Mouse (Mus musculus): ENCODE results near the gene Depp1.

Depp1 gene

DNA sequence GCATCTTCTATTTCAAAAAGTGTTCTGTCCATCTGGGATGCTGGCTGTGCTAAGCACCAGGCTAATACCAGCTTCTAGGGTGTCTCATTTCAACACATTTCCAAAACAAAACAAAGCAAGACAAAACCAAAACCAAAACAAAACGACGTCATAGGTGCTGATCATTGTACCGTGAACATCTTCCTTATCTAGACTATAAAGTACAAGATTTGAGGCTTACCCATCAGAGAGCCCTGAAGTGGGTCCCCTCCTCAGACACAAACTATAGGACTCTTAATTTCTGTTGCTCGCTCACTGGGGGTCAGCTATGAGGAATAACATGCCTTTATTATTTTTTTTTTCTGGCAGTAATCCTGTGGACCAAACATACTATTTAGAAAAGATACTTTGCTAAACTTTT is 43.2 kb downstream of the Depp1 start:
- no peak for DNase-seq

DNA sequence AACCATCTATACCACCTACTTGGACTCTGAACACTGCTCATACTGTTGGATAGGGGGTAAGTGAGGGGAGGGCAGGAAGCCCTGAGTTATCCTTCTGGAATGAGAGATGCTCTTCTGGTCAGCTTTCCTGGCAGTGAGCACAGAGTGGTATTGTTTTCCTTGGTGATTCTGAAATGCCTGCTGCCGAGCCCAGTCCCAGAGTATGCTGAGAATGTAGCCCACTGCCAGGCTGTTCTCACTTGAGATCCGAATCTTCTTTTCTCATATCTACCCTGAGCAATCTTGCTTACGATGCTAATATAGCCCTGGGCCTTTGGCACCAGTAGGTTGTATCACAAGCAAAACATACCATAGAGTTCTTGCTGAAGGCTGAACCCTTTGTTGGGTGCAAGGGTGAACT is 43.9 kb downstream of the Depp1 start:
- no peak for DNase-seq

DNA sequence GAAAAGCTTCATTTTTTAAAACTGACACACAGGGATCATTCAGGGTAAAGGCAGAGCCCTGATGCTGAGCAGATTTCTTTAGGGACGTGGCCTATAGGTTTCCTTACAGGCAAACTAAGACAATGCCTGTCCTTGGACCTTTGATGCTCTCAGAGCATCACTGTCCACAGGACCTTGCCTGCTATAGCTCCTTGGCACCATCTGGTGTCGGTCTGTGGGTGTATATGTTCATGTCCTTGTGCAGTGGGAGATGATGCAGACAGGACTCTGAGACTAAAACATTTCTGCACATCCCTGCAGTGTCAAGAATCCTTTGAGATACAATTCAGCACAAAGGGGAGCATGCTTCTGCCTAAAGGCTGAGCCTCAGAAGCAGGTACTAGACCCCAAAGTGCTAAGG is 47.0 kb downstream of the Depp1 start:
- DNase-seq: no peak

DNA sequence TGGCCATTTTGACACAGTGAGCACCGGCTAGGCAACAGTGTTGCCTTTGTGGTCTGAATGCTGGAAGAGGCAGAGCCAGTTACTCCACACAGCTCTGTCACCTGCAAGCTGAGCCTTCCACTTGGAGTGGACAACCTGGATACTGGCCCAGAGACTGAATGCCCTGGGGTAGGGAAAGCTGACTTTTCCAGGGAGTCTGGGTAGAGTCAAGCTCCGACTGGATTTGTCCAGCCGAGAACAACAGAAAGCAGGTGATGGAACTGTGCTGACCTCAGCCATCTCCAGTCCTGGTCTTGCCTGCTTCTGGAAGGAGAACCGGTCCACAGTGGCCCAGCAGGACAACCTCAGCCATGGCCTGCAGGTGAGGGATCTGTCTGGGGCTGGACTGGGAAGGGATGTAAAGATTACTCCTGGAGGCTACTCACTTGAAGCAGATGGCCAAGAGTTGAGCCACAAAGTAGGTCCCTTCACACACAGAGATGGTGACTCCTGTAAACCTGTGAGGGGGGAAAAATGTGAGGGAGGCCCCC is 47.6 kb downstream of the Depp1 start:
- DNase-seq: no peak

DNA sequence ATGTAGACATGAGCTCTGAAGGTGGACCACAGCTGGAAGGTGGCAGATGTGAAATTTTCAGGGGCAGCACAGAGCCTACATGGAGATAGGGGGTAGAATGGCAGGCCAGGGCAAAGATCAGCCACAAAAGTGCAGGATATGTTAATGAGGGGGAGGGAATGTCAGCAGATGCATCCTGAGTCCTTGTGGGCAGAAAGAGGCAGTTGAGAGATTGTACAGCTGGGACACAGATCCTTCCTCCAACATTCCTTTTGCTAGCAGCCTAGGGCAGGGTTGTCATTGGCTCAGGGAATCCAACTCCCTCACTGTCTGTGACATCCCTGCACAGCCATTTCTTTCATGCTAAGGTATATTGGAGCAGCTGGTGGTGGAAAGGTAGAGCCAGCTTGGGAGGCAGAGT is 50.4 kb downstream of the Depp1 start:
- DNase-seq: no peak

All from cerebellum, adult 11-12 months (tissue).